Mouse (Mus musculus) limb, embryonic 14.5 days (tissue): ENCODE measurements around the gene Grk4. TPM values are rescaled to one million over a fixed set of nuclear protein-coding genes. Genes with fewer than 3 reads are reported as not detected.
A peak's percentile ranks its signal among the peaks of the same experiment; 100 is the strongest.

Experiments used
- ATAC-seq: fragments of 200-750 bp; cut with Nextera tagmentation; 2 replicates; pipeline ENCODE4 v1.8.0; 2017; ENCODE audit warnings: low read depth, moderate number of reproducible peaks, moderate TSS enrichment; ENCODE audit not compliant: low FRiP score
- DNase-seq: peaks from one replicate; pipeline ENCODE4 v3.0.0-alpha.2; 2015; ENCODE audit warnings: low spot score
- H3K27ac ChIP-seq: fragments of 300-500 bp; sonication (generic); replicated peaks from 2 replicates; pipeline ENCODE4 v1.5.1; 2014; ENCODE audit warnings: low read depth, mild to moderate bottlenecking, low read length, moderate library complexity, mixed read lengths
- H3K27me3 ChIP-seq: fragments of 300-500 bp; sonication (generic); 2 replicates; pipeline ENCODE4 v1.6.1; 2014; ENCODE audit warnings: low read length, mixed read lengths; ENCODE audit not compliant: control insufficient read depth, insufficient read depth
- H3K36me3 ChIP-seq: fragments of 300-500 bp; sonication (generic); 2 replicates; pipeline ENCODE4 v1.6.1; 2014; ENCODE audit warnings: mild to moderate bottlenecking, low read length, moderate library complexity, mixed read lengths; ENCODE audit not compliant: control insufficient read depth, insufficient read depth
- H3K4me1 ChIP-seq: fragments of 300-500 bp; sonication (generic); 2 replicates; pipeline ENCODE4 v1.6.1; 2014; ENCODE audit warnings: antibody characterized with exemption, low read length, mixed read lengths; ENCODE audit not compliant: control insufficient read depth, insufficient read depth
- H3K4me2 ChIP-seq: fragments of 300-500 bp; sonication (generic); replicated peaks from 2 replicates; pipeline ENCODE4 v1.6.1; 2014; ENCODE audit warnings: low read depth, mild to moderate bottlenecking, low read length, moderate library complexity; ENCODE audit not compliant: severe bottlenecking
- H3K4me3 ChIP-seq: fragments of 300-500 bp; sonication (generic); replicated peaks from 2 replicates; pipeline ENCODE4 v1.5.1; 2014; ENCODE audit warnings: low read length
- H3K9ac ChIP-seq: fragments of 300-500 bp; sonication (generic); 2 replicates; pipeline ENCODE4 v1.6.1; 2014; ENCODE audit warnings: mild to moderate bottlenecking, low read depth, low read length, moderate library complexity; ENCODE audit not compliant: severe bottlenecking
- H3K9me3 ChIP-seq: fragments of 300-500 bp; sonication (generic); 2 replicates; pipeline ENCODE4 v1.6.1; 2016; ENCODE audit warnings: low read length; ENCODE audit not compliant: control insufficient read depth
- POLR2A ChIP-seq: fragments of 200-500 bp; IDR thresholded peaks from 2 replicates; pipeline ENCODE4 v1.8.0; 2012; ENCODE audit warnings: inconsistent platforms, mild to moderate bottlenecking, moderate library complexity, borderline replicate concordance; ENCODE audit not compliant: insufficient read depth, insufficient read length; ENCODE audit errors: extremely low read depth
- WGBS: fragments of 180-500 bp; shearing (Covaris S2); extraction: QIAGEN DNeasy Blood & Tissue Kit; methylation state at CpG from one replicate; pipeline ENCODE4 v1.1.7; 2014; 5-methylcytosine and 5-hydroxymethylcytosine counted together
- microRNA counts: library from miRNA; unstranded; fragments of <30 nt; microRNA quantifications from one replicate; lab custom pipeline; 2016
- microRNA-seq: library from miRNA; unstranded; fragments of <30 nt; microRNA quantifications from one replicate; pipeline ENCODE4, GENCODE M21; 2016
- polyA plus RNA-seq, 2 experiments: library from polyadenylated mRNA; depleted of rRNA in 1 of 2; stranded (reverse) in 1 of 2; unstranded in 1 of 2; fragments of >200 nt; fragmentation: Nextera tagmentation in 1 of 2; extraction: Ambion mirVana in 1 of 2; gene quantifications; 2 replicates each; pipeline versions ENCODE4 v1.2.1 to v1.2.3; 2012 to 2014

Grk4 gene
- polyA plus RNA-seq, 2 experiments = 4.4 to 5.0 TPM

DNA sequence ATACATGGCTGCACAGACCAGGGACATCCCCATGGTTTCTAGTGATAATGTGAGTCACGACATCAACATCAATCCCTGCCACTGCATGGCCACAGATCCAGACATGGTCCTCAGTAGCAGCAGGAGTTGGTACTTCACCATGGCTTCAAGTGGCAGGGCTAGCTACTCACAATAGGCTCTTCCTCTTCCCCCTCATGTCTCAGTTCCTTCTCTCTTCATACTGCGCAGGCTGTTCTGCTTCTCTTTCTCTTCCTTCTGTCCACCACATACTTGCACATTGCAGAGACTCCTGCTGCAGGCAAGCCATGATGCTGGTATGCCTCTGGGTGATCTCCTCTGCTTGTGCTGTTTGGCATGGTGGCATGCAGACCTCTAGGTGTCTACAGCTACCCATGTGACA is 113.2 kb downstream of the Grk4 start:
- no peak for TF ChIP-seq POLR2A

GRCm38 (mm10) chr5:34785027-34785426 is 124.8 kb downstream of the Grk4 start:
- Histone ChIP-seq H3K27ac (no peak overlapping the region), H3K36me3 (peaks cover 21% of the 10 kb centered on the region), H3K27me3 (no peaks in the 10 kb centered on the region), H3K9me3 (no peaks in the 10 kb centered on the region), H3K4me1 (no peaks in the 10 kb centered on the region), H3K4me2 (no peak overlapping the region), H3K4me3 (no peak overlapping the region), H3K9ac (no peak overlapping the region)
- DNase-seq = no peak
- WGBS = 90% methylated on average over 3 of the region's 3 CpGs
- TF ChIP-seq POLR2A = no peak
- no peak for ATAC-seq

More for the DNA sequence above, 113.2 kb downstream of the Grk4 start:
- Histone ChIP-seq H3K4me1 (no peaks in the 10 kb centered on the region), H3K27me3 (no peaks in the 10 kb centered on the region), H3K4me2 (no peak overlapping the region), H3K36me3 (no peaks in the 10 kb centered on the region), H3K9me3 (no peaks in the 10 kb centered on the region), H3K9ac (no peak overlapping the region), H3K4me3 (no peak overlapping the region), H3K27ac (no peak overlapping the region)
- ATAC-seq = no peak
- 98% methylated on average over 2 of the region's 2 CpGs for WGBS
- no peak for DNase-seq

DNA sequence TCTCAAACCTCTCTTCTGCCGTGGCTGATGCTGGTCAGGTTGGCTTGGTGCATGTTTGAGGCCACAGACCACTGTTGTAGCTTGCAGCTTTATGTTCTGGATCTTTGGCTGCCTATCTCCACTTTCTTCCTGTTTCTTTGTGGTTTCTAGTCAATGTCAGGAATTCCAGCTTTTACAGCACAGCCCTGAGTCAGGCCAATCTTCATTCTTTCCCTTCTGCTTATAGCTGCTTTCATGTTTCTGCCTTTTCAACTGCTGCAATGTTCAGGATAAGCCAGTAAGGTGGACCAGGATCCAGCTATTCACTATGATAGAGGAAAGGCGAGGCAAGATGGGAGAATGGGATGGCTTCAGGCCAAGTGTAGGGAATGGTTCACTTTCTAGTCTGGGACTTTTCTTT is 131.0 kb downstream of the Grk4 start:
- H3K36me3 ChIP-seq = peaks cover 29% of the 10 kb centered on the region

DNA sequence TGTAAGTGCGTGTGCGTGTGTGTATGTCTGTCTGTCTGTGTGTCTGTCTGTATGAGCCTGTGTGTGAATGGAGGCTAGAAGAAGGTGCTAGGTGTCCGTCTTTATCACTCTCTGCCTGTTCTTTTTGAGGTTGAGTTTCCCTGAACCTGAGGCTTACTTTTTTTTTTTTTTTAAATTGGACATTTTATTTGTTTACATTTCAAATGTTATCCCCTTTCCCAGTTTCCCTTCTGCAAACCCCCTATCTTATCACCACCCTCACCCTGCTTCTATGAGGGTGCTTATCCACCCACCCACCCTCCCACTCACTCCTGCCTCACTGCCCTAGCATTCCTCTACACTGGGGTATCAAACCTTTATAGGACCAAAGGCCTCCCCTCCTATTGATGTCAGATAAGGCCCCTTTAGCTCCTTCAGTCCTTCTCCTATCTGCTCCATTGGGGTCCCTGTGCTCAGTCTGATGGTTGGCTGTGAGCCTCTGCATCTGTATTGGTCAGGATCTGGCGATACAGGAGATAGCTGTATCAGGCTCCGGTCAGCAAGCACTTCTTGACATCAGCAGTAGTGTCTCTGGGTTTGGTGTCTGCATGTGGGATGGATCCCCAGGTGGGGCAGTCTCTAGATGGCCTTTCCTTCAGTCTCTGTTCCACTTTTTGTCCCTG is 140.2 kb downstream of the Grk4 start:
- H3K36me3 ChIP-seq = peaks cover 77% of the 10 kb centered on the region
- no peak for ATAC-seq
- TF ChIP-seq POLR2A = no peak

More for the DNA sequence above, 131.0 kb downstream of the Grk4 start:
- H3K27ac ChIP-seq = no peak overlapping the region
- no peak for TF ChIP-seq POLR2A
- no peak overlapping the region for H3K4me3 ChIP-seq
- no peaks in the 10 kb centered on the region for H3K9me3 ChIP-seq
- ATAC-seq (no peak), DNase-seq (no peak)
- no peak overlapping the region for H3K4me2 ChIP-seq
- H3K27me3 ChIP-seq = no peaks in the 10 kb centered on the region
- no peaks in the 10 kb centered on the region for H3K4me1 ChIP-seq
- 82% methylated on average over 2 of the region's 2 CpGs for WGBS
- no peak overlapping the region for H3K9ac ChIP-seq

More for the DNA sequence above, 140.2 kb downstream of the Grk4 start:
- H3K4me2 ChIP-seq = no peak overlapping the region
- H3K9ac ChIP-seq = no peak overlapping the region
- no peaks in the 10 kb centered on the region for H3K4me1 ChIP-seq
- H3K4me3 ChIP-seq = no peak overlapping the region
- WGBS = 95% methylated on average over 5 of the region's 5 CpGs
- H3K9me3 ChIP-seq = no peaks in the 10 kb centered on the region
- no peak overlapping the region for H3K27ac ChIP-seq
- no peaks in the 10 kb centered on the region for H3K27me3 ChIP-seq
- DNase-seq = no peak

MicroRNAs encoded within 50 kb of the gene (microRNA counts, 519-probe panel; counts per million panel counts)
- 2,101 counts per million, percentile 31 among the panel's probes with 10 or more counts for microRNA mmu-miR-467g (lab: Ali Mortazavi, UCI)

Small RNA genes within 50 kb of the gene (microRNA-seq; reads per million reads assigned to microRNA genes)
- not detected for gene Mir467g

Other genes starting within 250 kb of the Grk4 start
- gene Tnip2, start 146.4 kb upstream of the Grk4 start, polyA plus RNA-seq (2012; rRNA removed) = 17.1 and 23.7 TPM in 2 replicates
- gene Tnip2, start 146.4 kb upstream of the Grk4 start, polyA plus RNA-seq (2014; fragmentation: Nextera tagmentation; extraction: Ambion mirVana) = 15.8 and 17.1 TPM in 2 replicates
- 17.9 and 23.5 TPM in 2 replicates for gene Sh3bp2, start 134.5 kb upstream of the Grk4 start, polyA plus RNA-seq (2012; rRNA removed)
- gene Sh3bp2, start 134.5 kb upstream of the Grk4 start, polyA plus RNA-seq (2014; fragmentation: Nextera tagmentation; extraction: Ambion mirVana) = 12.2 and 12.6 TPM in 2 replicates
- gene Add1, start 86.7 kb upstream of the Grk4 start, polyA plus RNA-seq (2012; rRNA removed) = 222 and 235 TPM in 2 replicates
- 197 and 210 TPM in 2 replicates for gene Add1, start 86.7 kb upstream of the Grk4 start, polyA plus RNA-seq (2014; fragmentation: Nextera tagmentation; extraction: Ambion mirVana)
- 244 and 335 TPM in 2 replicates for gene Mfsd10, start 23.2 kb upstream of the Grk4 start, polyA plus RNA-seq (2012; rRNA removed)
- 117 and 128 TPM in 2 replicates for gene Mfsd10, start 23.2 kb upstream of the Grk4 start, polyA plus RNA-seq (2014; fragmentation: Nextera tagmentation; extraction: Ambion mirVana)
- 29.2 and 30.7 TPM in 2 replicates for gene Nop14, start 231 bp upstream of the Grk4 start, polyA plus RNA-seq (2012; rRNA removed)
- gene Nop14, start 231 bp upstream of the Grk4 start, polyA plus RNA-seq (2014; fragmentation: Nextera tagmentation; extraction: Ambion mirVana) = 25.8 and 30.0 TPM in 2 replicates
- gene Htt, start 101.4 kb downstream of the Grk4 start, polyA plus RNA-seq (2012; rRNA removed) = 22.9 and 24.5 TPM in 2 replicates
- gene Htt, start 101.4 kb downstream of the Grk4 start, polyA plus RNA-seq (2014; fragmentation: Nextera tagmentation; extraction: Ambion mirVana) = 16.2 and 17.9 TPM in 2 replicates
- 4.5 and 5.8 TPM in 2 replicates for gene Msantd1, start 247.6 kb downstream of the Grk4 start, polyA plus RNA-seq (2012; rRNA removed)
- 0.39 and 0.77 TPM in 2 replicates for gene Msantd1, start 247.6 kb downstream of the Grk4 start, polyA plus RNA-seq (2014; fragmentation: Nextera tagmentation; extraction: Ambion mirVana)